In genomic region chr12:108240401-108240890, GRCm38 (mm10) we compare ENCODE assay signal across 9 mouse cellular contexts. TPM values are rescaled to one million over a fixed set of nuclear protein-coding genes. Genes with fewer than 3 reads are reported as not detected.
DNase-seq lines count a peak whose midpoint lies in the region; ATAC-seq and TF ChIP-seq lines count a peak whose summit lies in the region.
"Had no signal": no experiment of that assay in that cellular context is flagged by ENCODE, and none has a peak within 500 bp of the region (broad histone marks: within the 10 kb centered on the region; RNA-seq: fewer than 3 reads in every experiment).

No protein-coding gene starts in this region.

- TF ChIP-seq CTCF in cerebellum, adult 2 months (IDR thresholded peaks at IDR 0.05; ENCODE audit: borderline replicate concordance, insufficient read depth, low read depth, low read length): no peak

- H3K4me2 ChIP-seq in forebrain, embryonic 13.5 days: peak overlapping the region; percentile 51
- H3K4me2 ChIP-seq: limb, embryonic 15.5 days had no signal

- no peak overlapping the region for H3K4me3 ChIP-seq in cerebellum, adult 2 months (replicated peaks; ENCODE audit: insufficient read depth, low read depth, low read length)
- peak overlapping the region; percentile 16; the same call in 1 of the 2 replicates for H3K4me3 ChIP-seq in forebrain, embryonic 13.5 days
- H3K4me3 ChIP-seq: limb, embryonic 15.5 days had no signal

- 61% methylated on average over 13 of the region's 13 CpGs for WGBS in cerebellum, adult 2 months
- 47% methylated on average over 13 of the region's 13 CpGs for WGBS in forebrain, embryonic 13.5 days

- peaks cover 96% of the 10 kb centered on the region for H3K4me1 ChIP-seq in cerebellum, adult 2 months (ENCODE audit: control insufficient read depth, insufficient read depth, low read length)
- peaks cover 99% of the 10 kb centered on the region for H3K4me1 ChIP-seq in forebrain, embryonic 13.5 days

- H3K27ac ChIP-seq in cerebellum, adult 2 months (ENCODE audit: insufficient read depth, low read length): peak overlapping the region; percentile 60
- peak overlapping the region; percentile 86 for H3K27ac ChIP-seq in forebrain, embryonic 13.5 days
- H3K27ac ChIP-seq: limb, embryonic 15.5 days had no signal

- no peak for ATAC-seq in forebrain, embryonic 13.5 days
- no peak for ATAC-seq in erythroblast, adult 5-6 weeks (replicated peaks; ENCODE audit: low FRiP score, poor library complexity, severe bottlenecking)

- no peak for TF ChIP-seq POLR2A in cerebellum, adult 2 months (IDR thresholded peaks at IDR 0.05; ENCODE audit: borderline replicate concordance, insufficient read depth, low read length)

- DNase-seq in cerebellum, adult 2 months: no peak
- DNase-seq in cerebellum, adult 9-11 months: no peak
- peak; percentile 64 for DNase-seq in hindlimb bud, embryonic 11.5 days (ENCODE audit: extremely low spot score, low read depth, low spot score)
- peak; percentile 39 for DNase-seq in neural tube, embryonic 10.5 days (ENCODE audit: extremely low spot score, low spot score)
- no peak for DNase-seq in lung, postnatal 4 days
- no peak for DNase-seq in B cell, adult 2 months

- no peaks in the 10 kb centered on the region for H3K36me3 ChIP-seq in forebrain, embryonic 13.5 days (ENCODE audit: poor library complexity, severe bottlenecking)
- H3K36me3 ChIP-seq: limb, embryonic 15.5 days had no signal

- H3K9me3 ChIP-seq in forebrain, embryonic 13.5 days (replicated peaks): no peaks in the 10 kb centered on the region
- H3K9me3 ChIP-seq: limb, embryonic 15.5 days had no signal

- peak overlapping the region; percentile 54; the same call in 1 of the 2 replicates for H3K9ac ChIP-seq in forebrain, embryonic 13.5 days
- H3K9ac ChIP-seq: limb, embryonic 15.5 days had no signal

- H3K27me3 ChIP-seq in cerebellum, adult 2 months (ENCODE audit: control insufficient read depth, insufficient read depth, low read length): no peaks in the 10 kb centered on the region
- no peaks in the 10 kb centered on the region for H3K27me3 ChIP-seq in forebrain, embryonic 13.5 days
- H3K27me3 ChIP-seq: limb, embryonic 15.5 days had no signal

RNA-seq across cellular contexts. Expression of gene Ccdc85c, which starts 34.8 kb away (rescaled TPM):
- polyA plus RNA-seq in cerebellum, adult 2 months (2012; rRNA removed): 75.0 and 78.6 TPM in 2 replicates
- polyA plus RNA-seq in forebrain, embryonic 13.5 days (2015; fragmentation: Nextera tagmentation; extraction: Ambion mirVana): 16.2 and 17.4 TPM in 2 replicates
- 0.38 TPM in 1 of 2 replicates, not detected in the other for total RNA-seq in erythroblast, adult 5-6 weeks (2015; ENCODE audit: low replicate concordance)
- 0.28 TPM in 1 of 2 replicates, not detected in the other for total RNA-seq in erythroblast, adult 5-6 weeks (2017; ENCODE audit: low replicate concordance)

Comparison
In these comparisons a context has a peak if more than half of its experiments do, and no peak if none do; other contexts are left out.
1. DNase-seq: peak in hindlimb bud, embryonic 11.5 days (single experiment) and neural tube, embryonic 10.5 days (single experiment); none in cerebellum, adult 2 months (0 of 2), cerebellum, adult 9-11 months (single experiment), lung, postnatal 4 days (0 of 2) and B cell, adult 2 months (0 of 2).